In the genomic region with DNA sequence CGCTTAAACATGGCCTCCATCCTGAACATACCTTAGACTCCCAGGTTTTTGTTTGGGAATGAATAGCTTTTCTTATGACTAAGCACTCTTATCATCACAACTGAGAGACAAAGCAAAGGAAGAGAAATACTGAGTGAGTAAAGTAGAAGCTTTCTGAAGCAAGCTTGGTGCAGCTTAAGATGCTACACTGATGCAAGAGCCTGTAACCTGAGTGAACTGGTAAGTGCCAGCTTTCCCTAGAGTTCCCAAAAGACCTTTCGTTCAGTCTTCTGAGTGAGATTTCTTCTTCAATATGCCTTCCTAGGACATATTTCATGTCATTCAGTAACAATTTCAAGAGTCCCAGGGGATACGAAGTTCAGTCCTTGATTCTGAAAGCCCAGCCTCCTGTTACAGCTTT, we compare ENCODE assay signal across 1 mouse cellular context.
TF ChIP-seq lines count a peak whose summit lies in the region.

No protein-coding gene starts in this region.

TF ChIP-seq in CH12.LX, 34 proteins besides CTCF, POLR2A, EP300 and RAD21 (continued from another document):
- TF ChIP-seq GABPA (IDR thresholded peaks at IDR 0.05; ENCODE audit: insufficient replicate concordance, low read depth, low read length) (no peak), MAFK (IDR thresholded peaks at IDR 0.05; ENCODE audit: insufficient replicate concordance, low read length) (no peak), ZKSCAN1 (IDR thresholded peaks at IDR 0.05; ENCODE audit: borderline replicate concordance, low read depth, low read length) (no peak), SIN3A (IDR thresholded peaks at IDR 0.05; ENCODE audit: low read length) (no peak), CHD1 (IDR thresholded peaks at IDR 0.05; ENCODE audit: low read depth, low read length) (no peak), POLR2AphosphoS2 (IDR thresholded peaks at IDR 0.05; ENCODE audit: low read depth, low read length) (no peak), IRF4 (IDR thresholded peaks at IDR 0.05; ENCODE audit: low read depth, low read length) (no peak), NELFE (IDR thresholded peaks at IDR 0.05; ENCODE audit: low read depth, low read length) (no peak), USF1 (IDR thresholded peaks at IDR 0.05; ENCODE audit: low read depth, low read length) (no peak), TBP (conservative IDR thresholded peaks at IDR 0.05; ENCODE audit: low read depth, low read length) (no peak), PAX5 (IDR thresholded peaks at IDR 0.05; ENCODE audit: low read length) (no peak), CHD2 (IDR thresholded peaks at IDR 0.05; ENCODE audit: low read length) (no peak)
